Mouse (Mus musculus) Muller cell, postnatal 12 days (primary cell): ENCODE measurements around the gene Pdcd1.
"Not testable (repeated sequence)": the region's sequence is repeated elsewhere in the genome, so short reads cannot be mapped to it uniquely, and the experiment has no call there.

Experiments
- DNase-seq: peaks from one replicate; pipeline ENCODE4 v3.0.0-alpha.2; 2015; ENCODE audit errors: inconsistent ontology term

Pdcd1 gene

DNA sequence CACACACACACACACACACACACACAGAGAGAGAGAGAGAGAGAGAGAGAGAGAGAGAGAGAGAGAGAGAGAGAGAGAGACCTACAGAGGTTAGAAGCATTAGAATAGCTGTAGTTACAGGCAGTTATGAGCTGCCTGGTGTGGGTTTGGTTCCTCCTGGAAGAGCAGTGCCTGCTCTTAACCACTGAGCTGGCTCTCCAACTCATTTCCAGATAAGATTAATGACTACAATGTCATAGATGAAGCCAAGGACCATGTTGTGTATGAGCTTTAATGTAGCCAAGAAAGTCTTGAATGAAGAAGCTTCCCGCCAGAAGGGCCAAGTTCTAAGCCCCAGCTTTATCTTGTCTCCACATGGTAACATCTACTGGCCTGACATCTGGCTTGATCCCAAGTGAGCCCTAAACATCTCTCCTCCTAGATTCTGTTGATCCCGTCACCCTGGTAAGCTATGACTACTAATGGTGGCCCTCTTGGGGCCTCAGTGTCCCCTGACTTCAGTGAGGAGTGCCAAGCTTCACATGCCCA lies 19.2 kb downstream of the Pdcd1 start:
- DNase-seq, result no peak

DNA sequence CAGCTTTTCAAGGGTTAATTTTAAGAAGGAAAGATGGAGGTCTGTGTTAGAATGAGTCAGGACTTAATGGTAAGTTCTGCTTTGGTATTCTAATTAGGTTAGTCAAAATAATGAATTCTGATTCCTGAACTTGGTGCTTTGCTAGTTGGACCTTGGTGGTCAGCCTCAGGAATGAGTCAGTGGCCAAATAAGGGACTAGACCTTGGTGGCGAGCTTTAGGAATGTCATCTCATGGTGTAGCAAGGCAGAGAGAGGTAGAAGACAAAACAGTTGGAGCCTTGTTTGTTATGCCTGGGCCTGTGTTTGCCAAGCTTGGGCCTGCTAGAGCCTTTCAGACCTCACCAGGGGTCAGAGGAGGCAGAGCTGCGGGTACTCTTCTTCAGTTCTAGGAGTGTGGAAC lies 23.6 kb downstream of the Pdcd1 start:
- peak; percentile 80 for DNase-seq

DNA sequence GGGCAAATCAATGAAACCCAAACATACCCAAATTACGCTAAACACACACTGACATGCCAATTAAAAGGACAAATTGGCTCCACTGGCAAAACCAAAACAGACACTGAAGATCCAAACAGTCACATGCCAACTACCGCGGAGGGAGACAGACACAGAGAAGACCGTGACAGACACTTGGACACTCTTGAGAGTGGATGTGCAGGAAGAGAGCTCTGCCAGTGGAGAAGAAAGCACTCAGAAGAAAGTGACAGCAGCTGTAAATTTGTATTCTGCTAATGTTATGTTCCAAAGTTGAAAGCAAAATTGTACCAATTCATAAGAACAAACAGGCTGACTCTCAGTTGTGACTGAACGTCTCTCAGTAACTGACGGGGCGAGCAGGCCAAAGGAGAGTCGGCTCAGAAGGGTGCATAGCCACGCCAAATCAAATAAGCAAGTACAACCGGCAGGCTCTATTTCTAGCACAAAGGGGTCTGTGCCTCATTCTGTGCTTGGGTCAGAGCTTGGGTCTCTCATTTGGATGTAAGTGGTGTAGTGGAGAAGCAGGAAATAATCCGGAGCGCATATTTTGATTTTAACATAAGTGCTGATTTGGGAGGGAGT lies 24.7 kb downstream of the Pdcd1 start:
- DNase-seq, result no peak

DNA sequence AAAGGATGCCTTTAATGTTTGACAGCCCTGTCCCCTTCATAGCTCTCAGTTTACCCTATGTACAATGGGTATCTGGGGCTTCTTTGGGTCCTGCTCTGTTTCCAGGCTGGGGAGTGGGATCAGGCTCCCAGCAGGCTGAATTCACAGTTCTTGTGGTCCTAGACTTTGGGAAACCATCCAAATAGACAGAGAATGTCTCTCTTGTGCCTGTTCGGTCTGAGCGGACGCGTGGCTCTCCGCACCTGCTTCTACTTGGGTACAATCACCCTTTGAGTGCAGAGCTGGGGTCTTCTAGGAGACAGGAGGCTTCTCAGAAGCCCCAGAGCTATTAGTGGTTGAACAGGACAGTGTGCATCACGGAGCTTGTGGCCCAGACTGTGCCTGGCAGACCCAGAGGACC lies 32.2 kb downstream of the Pdcd1 start, which contains the start of gene Neu4:
Gene Neu4, plus strand, starts transcription at position 301 of the 400 bp plus-strand sequence.
- DNase-seq, result no peak

DNA sequence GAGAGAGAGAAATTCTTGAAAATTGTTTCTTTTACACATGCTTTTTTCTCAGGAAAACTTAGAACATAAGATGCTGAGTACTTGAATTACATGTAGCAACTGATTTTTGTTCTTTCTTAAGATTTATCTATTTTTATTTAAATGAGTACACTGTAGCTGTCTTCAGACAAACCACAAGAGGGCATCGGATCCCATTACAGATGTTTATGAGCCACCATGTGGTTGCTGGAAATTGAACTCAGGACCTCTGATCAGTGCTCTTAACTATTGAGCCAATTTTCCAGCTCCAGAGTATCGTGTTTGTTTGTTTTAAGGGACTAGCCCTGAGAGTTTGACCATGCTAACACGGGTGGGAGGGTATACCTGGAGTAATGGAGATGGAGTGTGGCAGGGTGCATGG lies 40.7 kb downstream of the Pdcd1 start:
- DNase-seq, result no peak

DNA sequence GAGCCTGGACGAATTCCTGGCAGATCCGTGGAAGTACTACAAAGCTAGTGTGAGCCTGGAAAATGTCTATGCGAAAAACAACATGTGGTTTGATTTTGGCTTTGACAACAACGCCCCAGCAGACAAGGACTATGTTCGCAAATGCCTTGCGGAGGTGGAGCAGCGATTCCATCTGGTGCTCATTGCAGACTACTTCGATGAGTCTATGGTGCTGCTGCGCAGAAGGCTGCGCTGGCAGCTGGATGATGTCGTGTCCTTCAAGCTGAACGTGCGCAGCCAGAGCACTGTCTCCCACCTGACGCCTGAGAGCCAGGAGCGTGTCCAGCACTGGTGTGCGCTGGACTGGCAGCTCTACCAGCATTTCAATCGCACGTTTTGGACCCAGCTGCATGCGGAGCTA lies 43.5 kb downstream of the Pdcd1 start:
- DNase-seq, result not testable (repeated sequence)

DNA sequence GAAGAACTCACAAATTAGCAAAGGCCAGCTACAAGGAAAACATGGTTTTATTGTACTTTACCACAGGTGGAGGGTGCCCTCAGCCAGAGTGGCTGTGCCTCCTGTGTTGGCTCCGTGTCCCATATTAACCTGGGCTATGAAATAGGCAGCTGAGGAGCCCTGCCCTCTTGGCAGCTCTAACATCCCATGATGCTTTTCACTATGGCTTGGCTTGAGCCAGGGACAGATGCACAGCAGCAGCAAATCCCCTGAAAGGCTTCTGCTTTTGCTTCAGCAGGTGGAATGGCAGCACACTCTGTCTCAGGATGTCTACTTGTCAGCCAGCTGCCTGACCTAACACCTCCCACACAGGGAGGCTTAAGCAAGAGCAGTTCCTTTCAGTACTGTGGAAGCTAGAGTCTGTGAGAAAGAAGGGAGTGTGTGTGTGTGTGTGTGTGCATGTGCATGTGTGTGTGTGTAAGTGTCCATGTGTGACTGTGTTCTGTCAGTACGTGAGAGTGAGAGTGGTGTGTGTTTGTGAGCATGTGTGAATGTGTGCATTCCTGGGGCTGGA lies 46.3 kb downstream of the Pdcd1 start:
- not testable (repeated sequence) for DNase-seq

DNA sequence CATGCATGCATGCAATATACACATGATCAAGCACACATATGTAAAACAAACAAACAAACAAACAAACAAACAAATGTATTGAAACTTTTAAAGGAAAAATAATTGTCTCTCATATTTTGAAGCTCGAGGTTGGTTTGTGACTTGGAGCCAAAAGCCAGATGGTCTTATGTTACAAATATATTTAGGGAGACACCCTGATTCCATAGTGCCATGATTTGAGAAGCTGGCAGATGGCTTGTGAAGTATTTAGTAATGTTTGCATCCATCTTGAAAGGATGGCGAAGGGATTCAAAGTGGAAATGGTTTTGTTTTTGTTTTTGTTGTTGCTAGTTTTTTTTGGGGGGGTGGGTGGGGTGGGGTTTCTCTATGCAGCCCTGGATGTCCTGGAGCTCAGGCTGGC lies 51.3 kb downstream of the Pdcd1 start:
- no peak for DNase-seq

DNA sequence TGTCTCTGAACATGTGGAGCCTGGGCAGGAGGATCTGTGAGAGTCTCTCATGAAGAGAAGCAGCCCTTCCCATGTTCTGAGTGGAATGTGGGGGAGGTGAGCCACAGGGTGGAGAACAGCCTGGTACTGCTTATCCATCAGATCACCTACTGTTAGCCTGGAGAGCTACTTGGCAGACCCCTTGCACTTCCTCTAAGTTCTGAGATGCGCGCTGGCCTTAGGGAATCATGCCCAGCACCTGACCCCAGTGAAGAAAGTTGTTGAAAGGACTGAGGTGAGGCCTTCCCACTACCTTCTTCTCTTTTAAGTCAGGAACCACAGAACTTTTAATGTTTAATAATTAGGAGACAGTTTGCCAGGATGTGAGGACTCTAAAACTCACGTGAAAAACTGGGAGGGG lies 60.9 kb downstream of the Pdcd1 start:
- DNase-seq, result not testable (repeated sequence)

DNA sequence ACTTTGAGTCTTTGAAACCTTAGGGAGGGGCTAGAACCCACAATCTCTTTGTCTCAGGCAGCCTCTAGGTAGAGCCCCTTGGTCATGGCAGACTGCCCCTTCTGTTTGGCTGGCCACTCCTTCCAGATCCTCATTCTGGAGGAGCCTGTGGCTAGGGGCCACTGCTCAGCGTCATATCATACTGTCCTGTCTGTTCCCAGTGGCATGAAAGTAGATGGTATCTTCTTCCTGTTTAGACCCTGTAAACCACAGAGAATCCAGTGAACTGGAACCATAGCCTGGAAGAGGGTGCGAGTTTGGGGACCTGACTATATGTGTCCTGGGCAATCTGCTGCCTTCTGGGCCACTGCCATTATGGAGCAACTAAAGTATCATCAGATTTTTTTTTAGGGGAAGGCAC lies 61.3 kb downstream of the Pdcd1 start:
- DNase-seq, result not testable (repeated sequence)

DNA sequence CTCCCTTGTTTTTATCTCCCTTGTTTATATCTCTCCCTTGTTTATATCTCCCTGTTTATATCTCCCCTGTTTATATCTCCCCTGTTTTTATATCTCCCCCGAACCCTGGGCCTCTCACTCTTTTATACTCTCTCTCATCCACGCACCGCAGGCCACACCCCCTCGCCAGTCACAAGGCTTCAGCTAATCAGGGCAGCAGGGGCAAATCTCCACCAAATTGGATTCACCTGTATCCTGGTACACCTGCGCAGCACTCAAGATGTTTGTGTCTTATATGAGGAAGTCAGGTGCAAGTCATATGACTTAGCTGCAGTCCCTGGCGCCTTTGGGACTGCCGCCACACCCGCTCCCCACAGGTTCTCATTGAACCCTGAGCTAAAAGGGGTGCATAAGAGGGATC lies 62.1 kb downstream of the Pdcd1 start, which contains the start of gene Gal3st2c:
Gene Gal3st2c, plus strand, starts transcription at position 301 of the 400 bp plus-strand sequence.
- DNase-seq, result not testable (repeated sequence)

DNA sequence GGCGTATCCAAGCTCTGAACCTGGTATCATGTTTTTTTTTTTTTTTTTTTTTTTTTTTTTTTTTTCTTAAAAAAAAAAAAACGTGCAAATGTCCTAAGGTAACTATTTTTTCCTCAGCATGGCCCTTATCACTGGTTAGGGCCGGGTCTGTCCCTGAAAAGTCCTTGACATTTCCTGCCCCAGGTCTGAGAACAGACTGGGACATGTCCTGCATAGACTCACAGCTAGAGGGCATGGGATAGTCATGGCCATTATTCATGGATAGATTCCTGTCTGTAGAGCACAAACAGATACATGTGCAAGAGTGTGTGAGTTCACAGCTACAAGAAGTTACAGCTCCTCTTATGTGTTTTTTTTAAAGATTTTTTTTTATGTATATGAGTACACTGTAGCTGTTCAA lies 63.6 kb downstream of the Pdcd1 start:
- DNase-seq, result no peak
